Mouse (Mus musculus): ENCODE data around the gene Gabbr2. TPM values are rescaled to one million over a fixed set of nuclear protein-coding genes. Genes with fewer than 3 reads are reported as not detected.
A peak's percentile ranks its signal among the peaks of the same experiment; 100 is the strongest.

The Gabbr2 gene
- polyA plus RNA-seq, 1 experiment from 2014 or later: 0.11 TPM

GRCm38 (mm10) chr4:46915934-46916333 lies 75.7 kb downstream of the Gabbr2 start:
- no peaks in the 10 kb centered on the region for H3K27me3 ChIP-seq (ENCODE audit: control insufficient read depth, insufficient read depth, low read depth, low read length)
- H3K36me3 ChIP-seq (ENCODE audit: control insufficient read depth, insufficient read depth): no peaks in the 10 kb centered on the region
- 69% methylated on average over 12 of the region's 12 CpGs for WGBS (ENCODE audit: insufficient replicate concordance)
- no peak overlapping the region for H3K4me3 ChIP-seq (ENCODE audit: low read depth, low read length)
- H3K4me1 ChIP-seq (ENCODE audit: control insufficient read depth, low read depth, low read length): no peaks in the 10 kb centered on the region
- H3K9me3 ChIP-seq (replicated peaks; ENCODE audit: control insufficient read depth, low read length): no peaks in the 10 kb centered on the region
- H3K9ac ChIP-seq (ENCODE audit: low read depth, low read length): no peak overlapping the region
- H3K4me2 ChIP-seq (ENCODE audit: low read depth, low read length): no peak overlapping the region
- no peak for ATAC-seq (ENCODE audit: low read depth)
- H3K27ac ChIP-seq (ENCODE audit: low read length): no peak overlapping the region

- no peaks in the 10 kb centered on the region for H3K27me3 ChIP-seq (ENCODE audit: control insufficient read depth, insufficient read depth, low read depth, low read length)
- WGBS (ENCODE audit: insufficient replicate concordance): 81% methylated on average over 14 of the region's 14 CpGs
These were observed 76.2 kb downstream of the Gabbr2 start for GRCm38 (mm10) chr4:46915476-46915875.

DNA sequence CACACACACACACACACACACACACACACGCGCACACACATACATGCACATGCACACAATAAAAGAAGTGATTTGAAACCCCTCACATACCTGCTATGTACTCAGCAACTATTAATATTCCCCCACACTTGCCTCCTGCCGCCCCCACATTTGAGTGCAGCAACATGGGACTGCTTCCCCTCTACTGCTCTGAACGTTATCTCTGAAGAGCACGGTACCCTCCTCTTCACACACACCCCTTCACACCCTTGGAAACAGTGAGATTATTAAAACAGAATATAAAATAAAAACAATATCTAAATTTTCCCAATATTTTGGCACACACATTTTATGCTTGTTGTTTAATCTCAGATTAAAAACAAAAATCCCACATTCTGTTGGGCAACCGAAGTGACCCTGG lies 77.1 kb downstream of the Gabbr2 start:
- 54% methylated on average over 6 of the region's 6 CpGs for WGBS (ENCODE audit: insufficient replicate concordance)
- Histone ChIP-seq H3K9ac (ENCODE audit: low read depth, low read length) (no peak overlapping the region), H3K4me1 (ENCODE audit: control insufficient read depth, low read depth, low read length) (no peaks in the 10 kb centered on the region), H3K27ac (ENCODE audit: low read length) (no peak overlapping the region), H3K36me3 (ENCODE audit: control insufficient read depth, insufficient read depth) (no peaks in the 10 kb centered on the region), H3K4me3 (ENCODE audit: low read depth, low read length) (no peak overlapping the region), H3K9me3 (replicated peaks; ENCODE audit: control insufficient read depth, low read length) (no peaks in the 10 kb centered on the region), H3K4me2 (ENCODE audit: low read depth, low read length) (no peak overlapping the region), H3K27me3 (ENCODE audit: control insufficient read depth, insufficient read depth, low read depth, low read length) (no peaks in the 10 kb centered on the region)
- ATAC-seq (ENCODE audit: low read depth): no peak

More at GRCm38 (mm10) chr4:46915476-46915875, 76.2 kb downstream of the Gabbr2 start:
- Histone ChIP-seq H3K9ac (ENCODE audit: low read depth, low read length) (no peak overlapping the region), H3K27ac (ENCODE audit: low read length) (no peak overlapping the region), H3K9me3 (replicated peaks; ENCODE audit: control insufficient read depth, low read length) (no peaks in the 10 kb centered on the region), H3K4me3 (ENCODE audit: low read depth, low read length) (no peak overlapping the region), H3K4me2 (ENCODE audit: low read depth, low read length) (no peak overlapping the region), H3K36me3 (ENCODE audit: control insufficient read depth, insufficient read depth) (no peaks in the 10 kb centered on the region), H3K4me1 (ENCODE audit: control insufficient read depth, low read depth, low read length) (no peaks in the 10 kb centered on the region)
- ATAC-seq (ENCODE audit: low read depth): no peak

DNA sequence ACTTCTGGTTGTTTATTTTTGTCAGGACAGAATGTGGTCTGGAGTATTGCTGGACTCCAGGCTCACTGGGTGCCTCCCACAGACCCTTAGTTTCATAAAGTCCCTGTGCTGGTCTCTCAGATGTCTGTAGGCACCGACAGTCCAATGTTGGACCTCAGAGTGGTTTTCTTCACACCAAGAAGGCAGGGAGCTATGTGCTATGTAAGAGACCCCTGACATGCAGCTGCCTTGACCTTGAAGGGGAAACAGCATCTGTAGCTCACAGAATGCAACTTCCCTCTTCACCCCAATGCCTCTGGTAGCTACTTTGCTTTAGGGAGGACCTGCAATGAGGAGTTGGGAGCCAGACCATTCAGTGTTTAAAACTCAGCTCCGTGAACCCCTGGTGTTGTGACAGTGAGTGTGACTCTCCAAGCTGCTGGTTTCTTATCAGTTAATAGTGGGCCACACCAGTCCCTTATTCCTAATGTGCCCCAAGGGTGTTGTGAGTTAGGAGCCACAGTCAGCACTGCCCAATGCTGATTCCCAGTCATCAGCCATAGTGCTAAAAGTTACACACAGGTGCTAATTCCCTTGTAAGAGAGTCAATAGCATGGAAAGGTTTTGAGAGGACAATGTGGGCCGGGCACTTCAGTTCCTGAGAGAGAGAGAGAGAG lies 85.5 kb downstream of the Gabbr2 start:
- Histone ChIP-seq H3K4me2 (ENCODE audit: low read depth, low read length) (no peak overlapping the region), H3K27ac (ENCODE audit: low read length) (no peak overlapping the region), H3K9ac (ENCODE audit: low read depth, low read length) (no peak overlapping the region), H3K4me1 (ENCODE audit: control insufficient read depth, low read depth, low read length) (peaks cover 44% of the 10 kb centered on the region), H3K4me3 (ENCODE audit: low read depth, low read length) (no peak overlapping the region), H3K27me3 (ENCODE audit: control insufficient read depth, insufficient read depth, low read depth, low read length) (no peaks in the 10 kb centered on the region), H3K9me3 (replicated peaks; ENCODE audit: control insufficient read depth, low read length) (0 out of 2 replicates have a peak, but pooled peaks cover 3% of the 10 kb centered on the region), H3K36me3 (ENCODE audit: control insufficient read depth, insufficient read depth) (no peaks in the 10 kb centered on the region)
- ATAC-seq (ENCODE audit: low read depth): peak; percentile 40
- 36% methylated on average over 3 of the region's 3 CpGs for WGBS (ENCODE audit: insufficient replicate concordance)

GRCm38 (mm10) chr4:46905152-46905551 lies 86.5 kb downstream of the Gabbr2 start:
- Histone ChIP-seq H3K9ac (ENCODE audit: low read depth, low read length) (no peak overlapping the region), H3K9me3 (replicated peaks; ENCODE audit: control insufficient read depth, low read length) (0 out of 2 replicates have a peak, but pooled peaks cover 3% of the 10 kb centered on the region), H3K4me3 (ENCODE audit: low read depth, low read length) (no peak overlapping the region), H3K4me1 (ENCODE audit: control insufficient read depth, low read depth, low read length) (peaks cover 44% of the 10 kb centered on the region), H3K27ac (ENCODE audit: low read length) (no peak overlapping the region), H3K4me2 (ENCODE audit: low read depth, low read length) (no peak overlapping the region), H3K27me3 (ENCODE audit: control insufficient read depth, insufficient read depth, low read depth, low read length) (no peaks in the 10 kb centered on the region), H3K36me3 (ENCODE audit: control insufficient read depth, insufficient read depth) (no peaks in the 10 kb centered on the region)
- 24% methylated on average over 3 of the region's 3 CpGs for WGBS (ENCODE audit: insufficient replicate concordance)
- no peak for ATAC-seq (ENCODE audit: low read depth)

GRCm38 (mm10) chr4:46904129-46904528 lies 87.5 kb downstream of the Gabbr2 start:
- 20% methylated on average over 12 of the region's 12 CpGs for WGBS (ENCODE audit: insufficient replicate concordance)

GRCm38 (mm10) chr4:46898546-46898945 lies 93.1 kb downstream of the Gabbr2 start:
- no peak for ATAC-seq (ENCODE audit: low read depth)
- no peak overlapping the region for H3K27ac ChIP-seq (ENCODE audit: low read length)
- H3K4me3 ChIP-seq (ENCODE audit: low read depth, low read length): no peak overlapping the region
- peaks cover 2% of the 10 kb centered on the region; the same call in 1 of the 2 replicates for H3K27me3 ChIP-seq (ENCODE audit: control insufficient read depth, insufficient read depth, low read depth, low read length)
- no peaks in the 10 kb centered on the region for H3K36me3 ChIP-seq (ENCODE audit: control insufficient read depth, insufficient read depth)
- peaks cover 11% of the 10 kb centered on the region for H3K4me1 ChIP-seq (ENCODE audit: control insufficient read depth, low read depth, low read length)
- 67% methylated on average over 4 of the region's 4 CpGs for WGBS (ENCODE audit: insufficient replicate concordance)
- no peak overlapping the region for H3K4me2 ChIP-seq (ENCODE audit: low read depth, low read length)
- no peak overlapping the region for H3K9ac ChIP-seq (ENCODE audit: low read depth, low read length)
- H3K9me3 ChIP-seq (replicated peaks; ENCODE audit: control insufficient read depth, low read length): no peaks in the 10 kb centered on the region

More at GRCm38 (mm10) chr4:46904129-46904528, 87.5 kb downstream of the Gabbr2 start:
- H3K4me2 ChIP-seq (ENCODE audit: low read depth, low read length): peak overlapping the region; percentile 0; the same call in 1 of the 2 replicates
- H3K27ac ChIP-seq (ENCODE audit: low read length): peak overlapping the region; percentile 48; the same call in 1 of the 2 replicates
- H3K27me3 ChIP-seq (ENCODE audit: control insufficient read depth, insufficient read depth, low read depth, low read length): no peaks in the 10 kb centered on the region
- H3K36me3 ChIP-seq (ENCODE audit: control insufficient read depth, insufficient read depth): no peaks in the 10 kb centered on the region
- H3K4me1 ChIP-seq (ENCODE audit: control insufficient read depth, low read depth, low read length): peaks cover 44% of the 10 kb centered on the region
- H3K9ac ChIP-seq (ENCODE audit: low read depth, low read length): no peak overlapping the region
- H3K4me3 ChIP-seq (ENCODE audit: low read depth, low read length): no peak overlapping the region
- 0 out of 2 replicates have a peak, but pooled peaks cover 3% of the 10 kb centered on the region for H3K9me3 ChIP-seq (replicated peaks; ENCODE audit: control insufficient read depth, low read length)
- peak; percentile 83 for ATAC-seq (ENCODE audit: low read depth)

- no peak for ATAC-seq (ENCODE audit: low read depth)
These were observed 93.9 kb downstream of the Gabbr2 start for GRCm38 (mm10) chr4:46897634-46898399.

GRCm38 (mm10) chr4:46894144-46894543 lies 97.5 kb downstream of the Gabbr2 start:
- no peak for ATAC-seq (ENCODE audit: low read depth)
- H3K4me3 ChIP-seq (ENCODE audit: low read depth, low read length): no peak overlapping the region
- no peaks in the 10 kb centered on the region for H3K4me1 ChIP-seq (ENCODE audit: control insufficient read depth, low read depth, low read length)
- H3K4me2 ChIP-seq (ENCODE audit: low read depth, low read length): no peak overlapping the region
- H3K9ac ChIP-seq (ENCODE audit: low read depth, low read length): no peak overlapping the region
- no peaks in the 10 kb centered on the region for H3K36me3 ChIP-seq (ENCODE audit: control insufficient read depth, insufficient read depth)
- 64% methylated on average over 9 of the region's 9 CpGs for WGBS (ENCODE audit: insufficient replicate concordance)
- H3K27ac ChIP-seq (ENCODE audit: low read length): no peak overlapping the region
- no peaks in the 10 kb centered on the region for H3K9me3 ChIP-seq (replicated peaks; ENCODE audit: control insufficient read depth, low read length)
- H3K27me3 ChIP-seq (ENCODE audit: control insufficient read depth, insufficient read depth, low read depth, low read length): peaks cover 2% of the 10 kb centered on the region; the same call in 1 of the 2 replicates

More at GRCm38 (mm10) chr4:46897634-46898399, 93.9 kb downstream of the Gabbr2 start:
- H3K4me3 ChIP-seq (ENCODE audit: low read depth, low read length): no peak overlapping the region
- peaks cover 4% of the 10 kb centered on the region for H3K4me1 ChIP-seq (ENCODE audit: control insufficient read depth, low read depth, low read length)
- no peak overlapping the region for H3K4me2 ChIP-seq (ENCODE audit: low read depth, low read length)
- H3K36me3 ChIP-seq (ENCODE audit: control insufficient read depth, insufficient read depth): no peaks in the 10 kb centered on the region
- no peak overlapping the region for H3K27ac ChIP-seq (ENCODE audit: low read length)
- peaks cover 2% of the 10 kb centered on the region; the same call in 1 of the 2 replicates for H3K27me3 ChIP-seq (ENCODE audit: control insufficient read depth, insufficient read depth, low read depth, low read length)
- no peaks in the 10 kb centered on the region for H3K9me3 ChIP-seq (replicated peaks; ENCODE audit: control insufficient read depth, low read length)
- 73% methylated on average over 17 of the region's 18 CpGs for WGBS (ENCODE audit: insufficient replicate concordance)
- H3K9ac ChIP-seq (ENCODE audit: low read depth, low read length): no peak overlapping the region

Data from liver, embryonic 16.5 days (tissue).